Mouse (Mus musculus): ENCODE measurements around the gene Ssu2.

DNA sequence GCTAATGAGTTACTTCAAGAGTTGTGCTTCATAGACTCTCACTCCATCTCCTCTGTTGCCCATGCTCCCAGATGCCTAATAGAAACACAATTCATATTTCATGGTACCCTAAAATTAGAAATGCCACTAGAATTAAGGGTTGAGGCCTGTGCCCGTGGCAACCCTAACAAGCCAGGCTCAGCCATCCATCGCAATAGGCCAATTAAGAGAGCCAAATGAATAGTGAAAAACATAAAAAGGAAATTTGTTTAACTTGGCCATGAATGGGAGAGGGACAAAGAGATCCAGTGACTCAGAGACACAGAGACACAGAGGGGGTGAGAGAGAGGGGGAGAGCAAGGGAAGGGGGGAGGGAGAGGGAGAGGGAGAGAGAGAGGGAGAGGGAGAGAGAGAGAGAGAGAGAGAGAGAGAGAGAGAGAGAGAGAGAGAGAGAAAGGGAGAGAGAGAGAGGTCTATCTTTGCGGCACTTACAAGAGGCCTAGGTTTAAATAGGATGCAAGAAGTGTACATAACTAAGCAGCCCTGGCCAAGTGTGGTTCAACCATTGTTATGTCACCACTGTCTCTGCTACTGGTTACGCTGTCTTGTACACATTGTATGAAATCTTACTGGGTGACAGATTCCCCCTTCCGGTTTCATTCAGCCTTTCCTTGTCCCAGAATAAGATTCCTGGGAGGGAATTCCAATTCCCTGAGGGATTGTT lies 57.2 kb downstream of the Ssu2 start:
- TF ChIP-seq CTCF (conservative IDR thresholded peaks at IDR 0.05 in 1 of 2, IDR thresholded peaks at IDR 0.05 in 1 of 2; ENCODE audit: low read depth in 2 of 2, low read length in 2 of 2) = no peak
- TF ChIP-seq MEF2A (IDR thresholded peaks at IDR 0.05; ENCODE audit: borderline replicate concordance, low read depth, low read length) = no peak
- TF ChIP-seq POLR2AphosphoS2 (IDR thresholded peaks at IDR 0.05; ENCODE audit: low read depth, low read length) = no peak
- no peak for TF ChIP-seq PAX5 (IDR thresholded peaks at IDR 0.05; ENCODE audit: low read length)
- TF ChIP-seq ETS1 (conservative IDR thresholded peaks at IDR 0.05; ENCODE audit: low read depth, low read length) = no peak
- no peak for TF ChIP-seq MAX (IDR thresholded peaks at IDR 0.05; ENCODE audit: low read length)
- TF ChIP-seq POLR2A (IDR thresholded peaks at IDR 0.05; ENCODE audit: low read depth, low read length) = no peak
- no peak for TF ChIP-seq E2F4 (IDR thresholded peaks at IDR 0.05; ENCODE audit: insufficient replicate concordance, low read depth, low read length)
- TF ChIP-seq SMC3 (IDR thresholded peaks at IDR 0.05; ENCODE audit: low read depth, low read length) = no peak
- no peak for TF ChIP-seq JUN (IDR thresholded peaks at IDR 0.05; ENCODE audit: insufficient read depth, low read depth, low read length)
